Mouse (Mus musculus) kidney, postnatal 0 days (tissue): ENCODE measurements around the gene Cnot11. TPM values are rescaled to one million over a fixed set of nuclear protein-coding genes. Genes with fewer than 3 reads are reported as not detected.

ENCODE experiments used
- ATAC-seq: fragments of 200-750 bp; cut with Nextera tagmentation; replicated peaks from 2 replicates; pipeline ENCODE4 v1.8.0; 2017; ENCODE audit warnings: low read depth, moderate number of reproducible peaks, moderate TSS enrichment, moderate library complexity; ENCODE audit not compliant: low FRiP score
- DNase-seq: peaks from one replicate; pipeline ENCODE4 v3.0.0-alpha.2; 2016; ENCODE audit warnings: low spot score
- H3K27ac ChIP-seq: fragments of 300-500 bp; sonication (generic); 2 replicates; pipeline ENCODE4 v1.5.1; 2014; ENCODE audit warnings: mild to moderate bottlenecking
- H3K27me3 ChIP-seq: fragments of 300-500 bp; sonication (generic); 2 replicates; pipeline ENCODE4 v1.6.1; 2014; ENCODE audit warnings: low read length, mixed read lengths; ENCODE audit not compliant: insufficient read depth
- H3K36me3 ChIP-seq: fragments of 300-500 bp; sonication (generic); 2 replicates; pipeline ENCODE4 v1.6.1; 2014; ENCODE audit warnings: low read length, mixed read lengths; ENCODE audit not compliant: insufficient read depth
- H3K4me1 ChIP-seq: fragments of 300-500 bp; sonication (generic); replicated peaks from 2 replicates; pipeline ENCODE4 v1.6.1; 2014; ENCODE audit warnings: antibody characterized with exemption, low read length, mixed read lengths; ENCODE audit not compliant: insufficient read depth
- H3K4me2 ChIP-seq: fragments of 300-500 bp; sonication (generic); 2 replicates; pipeline ENCODE4 v1.6.1; 2014; ENCODE audit warnings: mild to moderate bottlenecking, low read length, moderate library complexity, mixed read lengths
- H3K4me3 ChIP-seq: fragments of 300-500 bp; sonication (generic); replicated peaks from 2 replicates; pipeline ENCODE4 v1.5.1; 2014; ENCODE audit warnings: low read depth, low read length
- H3K9ac ChIP-seq: fragments of 300-500 bp; sonication (generic); 2 replicates; pipeline ENCODE4 v1.6.1; 2014; ENCODE audit warnings: low read depth, low read length
- H3K9me3 ChIP-seq: fragments of 300-500 bp; sonication (generic); replicated peaks from 2 replicates; pipeline ENCODE4 v1.6.1; 2016; ENCODE audit warnings: low read length, inconsistent platforms, mixed read lengths
- CTCF ChIP-seq: IDR thresholded peaks from 2 replicates; pipeline ENCODE4 v1.5.1; 2016; ENCODE audit warnings: antibody characterized with exemption, low read depth, mild to moderate bottlenecking, moderate library complexity
- WGBS: fragments of 180-500 bp; shearing (Covaris S2); extraction: QIAGEN DNeasy Blood & Tissue Kit; methylation state at CpG from one replicate; pipeline ENCODE4 v1.1.7; 2014; 5-methylcytosine and 5-hydroxymethylcytosine counted together
- polyA plus RNA-seq: library from polyadenylated mRNA; unstranded; fragments of >200 nt; fragmentation: Nextera tagmentation; extraction: Ambion mirVana; gene quantifications from 2 replicates; pipeline ENCODE4 v1.2.1, GENCODE M21; 2015

Gene Cnot11
- polyA plus RNA-seq, 1 experiment from 2014 or later = 18.6 TPM

DNA sequence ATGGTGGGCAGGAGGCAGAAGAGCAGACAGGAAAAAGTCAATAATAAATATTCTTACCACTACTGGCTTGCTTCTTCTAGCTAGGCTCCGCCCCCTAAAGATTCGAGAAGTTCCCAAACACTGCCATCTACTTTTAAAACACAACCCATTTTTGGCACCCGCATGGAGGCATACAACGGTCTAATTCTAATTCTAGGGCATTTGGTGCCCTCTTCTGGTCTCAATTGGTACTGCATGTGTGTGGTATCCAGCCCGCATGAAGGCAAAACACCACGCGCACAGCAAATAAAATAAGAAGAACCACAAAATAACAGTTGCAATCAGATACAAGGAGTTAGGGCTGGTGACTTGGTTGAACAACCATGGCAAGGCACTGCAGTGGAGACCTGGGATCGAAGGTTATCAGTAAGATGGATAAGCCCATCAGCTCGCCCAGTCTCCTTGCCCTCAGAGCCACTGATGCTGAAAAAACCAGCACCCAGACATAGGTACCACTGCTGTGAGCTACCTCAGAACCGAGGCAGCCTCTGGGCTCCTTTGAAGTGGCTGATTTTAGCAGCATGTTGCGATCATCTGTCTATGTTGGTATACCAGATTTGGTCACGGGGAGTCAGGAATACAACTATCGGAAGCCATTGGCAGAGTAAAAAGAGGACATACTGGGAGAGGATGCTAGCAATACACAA is 4.4 kb upstream of the Cnot11 start:
- H3K4me2 ChIP-seq = no peak overlapping the region
- no peak overlapping the region for H3K4me3 ChIP-seq
- H3K9ac ChIP-seq = no peak overlapping the region
- WGBS = 39% methylated on average over 13 of the region's 13 CpGs
- no peaks in the 10 kb centered on the region for H3K9me3 ChIP-seq
- DNase-seq = peak; percentile 79
- no peaks in the 10 kb centered on the region for H3K4me1 ChIP-seq
- no peaks in the 10 kb centered on the region for H3K27me3 ChIP-seq
- no peak overlapping the region for H3K27ac ChIP-seq
- H3K36me3 ChIP-seq = no peaks in the 10 kb centered on the region
- no peak for ATAC-seq
- peak; percentile 96 for TF ChIP-seq CTCF

DNA sequence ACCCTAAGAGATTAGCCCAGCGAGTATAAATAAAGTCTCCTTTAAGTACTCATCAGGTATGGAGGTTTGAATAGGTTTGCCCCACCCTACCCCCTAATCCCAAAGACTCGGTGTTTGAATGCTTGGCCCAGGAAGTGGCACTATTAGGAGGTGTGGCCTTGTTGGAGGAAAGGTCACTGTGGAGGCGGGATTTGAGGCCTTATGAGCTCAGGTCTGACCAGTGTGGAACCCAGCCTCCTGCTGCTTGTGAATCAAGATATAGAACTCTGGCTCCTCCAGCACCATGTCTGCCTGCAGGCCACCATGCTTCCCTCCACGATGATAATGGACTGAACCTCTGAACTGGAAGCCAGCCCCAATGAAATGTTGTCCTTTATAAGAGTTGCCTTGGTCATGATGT is 3.8 kb upstream of the Cnot11 start:
- no peak for TF ChIP-seq CTCF
- Histone ChIP-seq H3K9ac (no peak overlapping the region), H3K27ac (no peak overlapping the region), H3K27me3 (no peaks in the 10 kb centered on the region), H3K4me2 (no peak overlapping the region), H3K36me3 (no peaks in the 10 kb centered on the region), H3K4me1 (no peaks in the 10 kb centered on the region), H3K4me3 (no peak overlapping the region), H3K9me3 (no peaks in the 10 kb centered on the region)
- ATAC-seq = no peak
- DNase-seq = no peak
- 71% methylated on average over 4 of the region's 4 CpGs for WGBS

DNA sequence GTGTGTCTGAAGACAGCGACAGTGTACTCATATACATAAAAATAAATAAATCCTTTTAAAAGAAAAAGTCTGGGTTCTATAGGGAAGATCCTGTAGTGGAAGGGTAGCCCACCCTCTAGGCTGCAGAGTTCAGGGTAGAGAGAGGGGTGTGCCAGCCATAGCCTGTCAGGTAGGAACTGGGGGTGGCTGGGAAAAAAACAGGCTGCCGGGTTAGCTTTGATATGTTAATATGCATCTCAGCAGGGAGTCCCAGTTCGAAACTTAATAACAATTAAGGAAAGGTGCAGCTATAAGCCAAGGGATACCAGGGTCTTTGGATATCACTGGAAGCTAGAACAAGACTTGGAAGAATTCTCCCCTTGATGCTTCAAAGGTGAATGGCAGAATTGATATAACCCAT is 875 bp upstream of the Cnot11 start:
- 37% methylated on average over 3 of the region's 3 CpGs for whole genome bisulfite sequencing
- no peak for ATAC-seq
- no peak for DNase-seq

DNA sequence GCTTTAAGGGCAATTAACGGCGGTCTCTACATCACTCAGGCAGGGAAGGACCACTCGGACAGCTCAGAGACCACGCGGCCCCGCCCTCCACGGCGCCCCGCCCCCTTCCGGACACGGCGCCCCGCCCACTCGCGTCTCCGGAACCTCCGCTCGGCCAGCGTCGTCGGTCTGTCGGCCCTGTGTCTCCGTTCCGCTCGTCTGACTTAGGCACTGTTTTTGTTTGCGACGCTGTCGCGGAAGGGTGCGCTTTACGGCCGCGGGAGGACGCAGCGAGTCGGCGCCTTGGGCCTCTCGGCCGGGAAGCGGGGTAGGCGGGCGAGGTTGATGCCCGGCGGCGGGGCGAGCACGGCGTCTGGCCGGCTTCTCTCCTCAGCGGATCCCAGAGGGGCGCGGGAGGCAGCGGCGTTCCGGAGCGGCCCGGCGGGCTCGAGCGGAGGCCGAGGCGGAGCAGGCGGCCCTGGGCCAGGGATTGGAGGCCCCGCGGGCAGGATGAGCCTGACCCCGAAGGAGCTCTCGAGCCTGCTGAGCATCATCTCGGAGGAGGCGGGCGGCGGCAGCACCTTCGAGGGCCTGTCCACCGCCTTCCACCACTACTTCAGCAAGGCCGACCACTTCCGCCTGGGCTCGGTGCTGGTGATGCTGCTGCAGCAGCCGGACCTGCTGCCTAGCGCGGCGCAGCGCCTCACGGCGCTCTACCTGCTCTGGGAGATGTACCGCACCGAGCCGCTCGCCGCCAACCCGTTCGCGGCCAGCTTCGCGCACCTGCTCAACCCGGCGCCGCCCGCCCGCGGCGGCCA is 921 bp downstream of the Cnot11 start:
- ATAC-seq = peak; percentile 92
- Histone ChIP-seq H3K4me2 (peak overlapping the region; percentile 88), H3K27me3 (no peaks in the 10 kb centered on the region), H3K27ac (peak overlapping the region; percentile 95), H3K4me1 (peaks cover 5% of the 10 kb centered on the region; the same call in 1 of the 2 replicates), H3K9ac (peak overlapping the region; percentile 95), H3K36me3 (peaks cover 28% of the 10 kb centered on the region), H3K4me3 (peak overlapping the region; percentile 95), H3K9me3 (no peaks in the 10 kb centered on the region)
- TF ChIP-seq CTCF = peak; percentile 34; the same call in 1 of the 2 replicates
- under 1% methylated on average over 100 of the region's 100 CpGs for WGBS
- DNase-seq = peak; percentile 98

More for the DNA sequence above, 875 bp upstream of the Cnot11 start:
- Histone ChIP-seq H3K9me3 (no peaks in the 10 kb centered on the region), H3K4me3 (no peak overlapping the region), H3K4me2 (no peak overlapping the region), H3K36me3 (peaks cover 11% of the 10 kb centered on the region; the same call in 1 of the 2 replicates), H3K9ac (no peak overlapping the region), H3K4me1 (peaks cover 5% of the 10 kb centered on the region; the same call in 1 of the 2 replicates), H3K27ac (no peak overlapping the region), H3K27me3 (no peaks in the 10 kb centered on the region)
- TF ChIP-seq CTCF = no peak

DNA sequence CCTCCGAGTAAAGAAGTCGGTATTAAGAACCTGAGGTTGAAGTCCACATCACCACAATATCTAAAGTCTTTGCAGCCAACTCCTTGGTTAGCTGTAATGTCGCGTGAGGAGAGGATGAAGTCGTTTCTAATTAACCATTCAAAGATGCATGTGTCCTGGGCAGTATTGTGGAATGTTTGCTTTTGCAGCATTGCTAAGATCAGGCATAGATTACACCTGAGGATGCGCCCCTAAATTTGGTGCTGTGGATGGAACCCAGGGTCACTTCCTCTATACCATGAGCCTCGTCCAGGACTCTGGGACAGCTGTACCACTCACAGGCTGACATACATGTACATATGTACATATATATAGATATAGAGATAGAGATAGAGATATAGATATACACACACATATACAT is 1.9 kb downstream of the Cnot11 start:
- Histone ChIP-seq H3K4me2 (peak overlapping the region; percentile 88), H3K4me1 (peaks cover 5% of the 10 kb centered on the region; the same call in 1 of the 2 replicates), H3K36me3 (peaks cover 33% of the 10 kb centered on the region), H3K27ac (no peak overlapping the region; the same call in 1 of the 2 replicates), H3K9ac (peak overlapping the region; percentile 95), H3K4me3 (peak overlapping the region; percentile 95), H3K9me3 (no peaks in the 10 kb centered on the region), H3K27me3 (no peaks in the 10 kb centered on the region)
- DNase-seq (no peak), ATAC-seq (no peak)
- WGBS = 30% methylated on average over 7 of the region's 7 CpGs
- no peak for TF ChIP-seq CTCF

DNA sequence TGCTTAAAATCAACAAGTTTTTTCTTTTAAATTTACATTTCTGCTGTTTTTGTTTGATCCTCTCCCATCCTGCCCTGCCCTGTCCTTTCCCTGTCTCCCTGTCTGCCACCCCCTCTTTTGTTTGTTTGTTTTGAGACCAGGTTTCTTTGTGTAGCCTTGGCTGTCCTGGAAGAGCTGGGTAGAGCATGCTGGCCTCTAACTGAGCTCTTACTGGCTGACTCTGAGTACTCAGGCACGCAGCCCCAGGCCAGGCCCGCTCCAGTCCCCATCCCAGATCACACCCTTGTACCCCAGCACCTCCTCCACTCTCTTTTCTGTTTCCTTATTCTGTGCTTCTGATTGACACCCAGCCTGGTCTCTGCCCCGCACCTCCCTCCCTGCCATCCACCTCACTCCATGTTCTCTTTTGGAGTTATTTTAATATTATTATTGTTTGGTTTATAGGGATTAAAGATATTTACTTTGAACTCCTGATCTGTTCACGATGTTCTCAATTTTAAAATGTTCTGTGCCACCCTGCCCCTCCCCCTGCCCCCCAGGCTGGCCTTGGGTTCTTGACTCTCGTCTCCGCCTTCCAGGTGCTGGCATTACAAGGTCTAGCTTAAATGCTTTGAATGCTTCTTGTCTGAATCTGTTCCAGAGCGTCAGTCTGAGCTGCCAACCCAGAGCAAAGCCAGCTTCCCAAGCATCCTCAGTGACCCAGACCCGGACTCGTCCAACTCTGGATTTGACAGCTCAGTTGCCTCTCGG is 3.0 kb downstream of the Cnot11 start:
- Histone ChIP-seq H3K27me3 (no peaks in the 10 kb centered on the region), H3K27ac (no peak overlapping the region), H3K36me3 (peaks cover 43% of the 10 kb centered on the region), H3K4me3 (no peak overlapping the region), H3K9me3 (no peaks in the 10 kb centered on the region), H3K9ac (no peak overlapping the region), H3K4me1 (peaks cover 5% of the 10 kb centered on the region; the same call in 1 of the 2 replicates), H3K4me2 (0 out of 2 replicates have a peak overlapping the region, but pooled peaks have one; percentile 1)
- 90% methylated on average over 10 of the region's 10 CpGs for WGBS
- DNase-seq = no peak
- no peak for TF ChIP-seq CTCF
- ATAC-seq = no peak
